Mouse (Mus musculus) ES-E14 (cell line): ENCODE measurements around the gene Prom2.

ENCODE experiments used
- CHD2 ChIP-seq: IDR thresholded peaks from 2 replicates; pipeline ENCODE4 v1.6.1; 2014; ENCODE audit warnings: mild to moderate bottlenecking, low read depth, low read length, inconsistent platforms
- HCFC1 ChIP-seq: IDR thresholded peaks from 2 replicates; pipeline ENCODE4 v1.6.1; 2012; ENCODE audit warnings: low read length, inconsistent platforms, borderline replicate concordance; ENCODE audit not compliant: insufficient read depth
- MAFK ChIP-seq: IDR thresholded peaks from 2 replicates; pipeline ENCODE4 v1.6.1; 2014; ENCODE audit warnings: mild to moderate bottlenecking, low read depth, low read length, inconsistent platforms; ENCODE audit not compliant: insufficient read depth

- TF ChIP-seq CHD2 (no peak), MAFK (no peak), HCFC1 (no peak)
Measured at GRCm38 (mm10) chr2:127514380-127515124, 26.7 kb downstream of the Prom2 start.
